Mouse (Mus musculus) olfactory bulb, adult 2 months (tissue): ENCODE data around the gene Cog3. TPM values are rescaled to one million over a fixed set of nuclear protein-coding genes. Genes with fewer than 3 reads are reported as not detected.

Experiments
- H3K27ac ChIP-seq: fragments of 200-500 bp; 2 replicates; pipeline ENCODE4 v1.5.1; 2012; ENCODE audit warnings: low read depth, low read length; ENCODE audit not compliant: insufficient read depth
- H3K4me1 ChIP-seq: fragments of 200-500 bp; 2 replicates; pipeline ENCODE4 v1.6.1; 2012; ENCODE audit warnings: low read length; ENCODE audit not compliant: control insufficient read depth, insufficient read depth
- H3K4me3 ChIP-seq: fragments of 200-500 bp; 2 replicates; pipeline ENCODE4 v1.5.1; 2012; ENCODE audit warnings: mild to moderate bottlenecking, low read depth, low read length, moderate library complexity; ENCODE audit not compliant: insufficient read depth
- CTCF ChIP-seq: fragments of 200-500 bp; IDR thresholded peaks from 2 replicates; pipeline ENCODE4 v1.5.1; 2012; ENCODE audit warnings: low read depth, mild to moderate bottlenecking, low read length, moderate library complexity; ENCODE audit not compliant: insufficient read depth
- POLR2A ChIP-seq: fragments of 200-500 bp; IDR thresholded peaks from 2 replicates; pipeline ENCODE4 v1.6.1; 2012; ENCODE audit warnings: mild to moderate bottlenecking, low read depth, low read length, moderate library complexity; ENCODE audit not compliant: insufficient read depth
- WGBS: fragments of 180-500 bp; shearing (Covaris S2); methylation state at CpG from one replicate; pipeline ENCODE4 v1.1.7; 2018; 5-methylcytosine and 5-hydroxymethylcytosine counted together
- polyA plus RNA-seq: library from polyadenylated mRNA; stranded (reverse); fragments of >200 nt; gene quantifications from 2 replicates; pipeline ENCODE4 v1.2.4, GENCODE M21; 2012; ENCODE audit warnings: low replicate concordance; ENCODE audit not compliant: missing spikeins, insufficient read depth, insufficient read length

The Cog3 gene
- polyA plus RNA-seq, 1 experiment: not detected

GRCm38 (mm10) chr14:75690428-75690827 lies 63.9 kb downstream of the Cog3 start:
- TF ChIP-seq CTCF (no peak), POLR2A (no peak)
- Histone ChIP-seq H3K27ac (no peak overlapping the region), H3K4me1 (no peaks in the 10 kb centered on the region), H3K4me3 (no peak overlapping the region)
- 96% methylated on average over 2 of the region's 2 CpGs for WGBS

- Histone ChIP-seq H3K4me3 (no peak overlapping the region), H3K27ac (no peak overlapping the region), H3K4me1 (no peaks in the 10 kb centered on the region)
- WGBS: 39% methylated on average over 6 of the region's 6 CpGs
- no peak for TF ChIP-seq CTCF
- no peak for TF ChIP-seq POLR2A
Observed at GRCm38 (mm10) chr14:75676316-75676715, 78.0 kb downstream of the Cog3 start.

- TF ChIP-seq CTCF (no peak), POLR2A (no peak)
- Histone ChIP-seq H3K4me3 (no peak overlapping the region), H3K27ac (no peak overlapping the region), H3K4me1 (no peaks in the 10 kb centered on the region)
- WGBS: 93% methylated on average over 1 of the region's 1 CpGs
Observed at GRCm38 (mm10) chr14:75669085-75669645, 85.2 kb downstream of the Cog3 start.

- 87% methylated on average over 2 of the region's 2 CpGs for WGBS
- no peak for TF ChIP-seq POLR2A
- TF ChIP-seq CTCF: no peak
- Histone ChIP-seq H3K4me3 (no peak overlapping the region), H3K27ac (no peak overlapping the region), H3K4me1 (no peaks in the 10 kb centered on the region)
Observed at GRCm38 (mm10) chr14:75665430-75666180, 88.7 kb downstream of the Cog3 start.

- Histone ChIP-seq H3K27ac (no peak overlapping the region), H3K4me1 (no peaks in the 10 kb centered on the region), H3K4me3 (no peak overlapping the region)
- 24% methylated on average over 8 of the region's 8 CpGs for WGBS
- TF ChIP-seq CTCF (no peak), POLR2A (no peak)
Observed at GRCm38 (mm10) chr14:75661548-75661947, 92.8 kb downstream of the Cog3 start.

GRCm38 (mm10) chr14:75660936-75661335 lies 93.4 kb downstream of the Cog3 start:
- TF ChIP-seq CTCF (no peak), POLR2A (no peak)
- H3K4me3 ChIP-seq: no peak overlapping the region
- no peak overlapping the region for H3K27ac ChIP-seq
- 76% methylated on average over 6 of the region's 6 CpGs for WGBS
- no peaks in the 10 kb centered on the region for H3K4me1 ChIP-seq

Other genes starting within 250 kb of the Cog3 start
- gene Spert, start 161.4 kb downstream of the Cog3 start, polyA plus RNA-seq: not detected in 2 replicates
- not detected in 2 replicates for gene Erich6b, start 112.3 kb downstream of the Cog3 start, polyA plus RNA-seq
- gene Slc25a30, start 32.5 kb upstream of the Cog3 start, polyA plus RNA-seq: not detected in 2 replicates
- 1,524 and 1,757 TPM in 2 replicates for gene Tpt1, start 90.6 kb upstream of the Cog3 start, polyA plus RNA-seq
- not detected in 2 replicates for gene Kctd4, start 200.5 kb upstream of the Cog3 start, polyA plus RNA-seq